Mouse (Mus musculus) hematopoietic multipotent progenitor cell, adult 10-12 weeks (in vitro differentiated cells): ENCODE measurements around the gene Dchs1. TPM values are rescaled to one million over a fixed set of nuclear protein-coding genes. Genes with fewer than 3 reads are reported as not detected.

Source experiments
- polyA plus RNA-seq: library from polyadenylated mRNA; stranded (reverse); fragments of >175 nt; gene quantifications from 2 replicates; pipeline ENCODE4 v1.2.3, GENCODE M21; 2012; ENCODE audit warnings: low replicate concordance

Dchs1 gene
- polyA plus RNA-seq: 0.22 and 0.67 TPM in 2 replicates

GRCm38 (mm10) chr7:105787285-105788140, at the start of gene Dchs1:
TSS of gene Dchs1 (minus strand) at chr7:105787654.

GRCm38 (mm10) chr7:105810877-105811489, 23.5 kb upstream of the Dchs1 start, which contains the start of gene Mrpl17:
TSS of gene Mrpl17 (minus strand) at chr7:105811099.

DNA sequence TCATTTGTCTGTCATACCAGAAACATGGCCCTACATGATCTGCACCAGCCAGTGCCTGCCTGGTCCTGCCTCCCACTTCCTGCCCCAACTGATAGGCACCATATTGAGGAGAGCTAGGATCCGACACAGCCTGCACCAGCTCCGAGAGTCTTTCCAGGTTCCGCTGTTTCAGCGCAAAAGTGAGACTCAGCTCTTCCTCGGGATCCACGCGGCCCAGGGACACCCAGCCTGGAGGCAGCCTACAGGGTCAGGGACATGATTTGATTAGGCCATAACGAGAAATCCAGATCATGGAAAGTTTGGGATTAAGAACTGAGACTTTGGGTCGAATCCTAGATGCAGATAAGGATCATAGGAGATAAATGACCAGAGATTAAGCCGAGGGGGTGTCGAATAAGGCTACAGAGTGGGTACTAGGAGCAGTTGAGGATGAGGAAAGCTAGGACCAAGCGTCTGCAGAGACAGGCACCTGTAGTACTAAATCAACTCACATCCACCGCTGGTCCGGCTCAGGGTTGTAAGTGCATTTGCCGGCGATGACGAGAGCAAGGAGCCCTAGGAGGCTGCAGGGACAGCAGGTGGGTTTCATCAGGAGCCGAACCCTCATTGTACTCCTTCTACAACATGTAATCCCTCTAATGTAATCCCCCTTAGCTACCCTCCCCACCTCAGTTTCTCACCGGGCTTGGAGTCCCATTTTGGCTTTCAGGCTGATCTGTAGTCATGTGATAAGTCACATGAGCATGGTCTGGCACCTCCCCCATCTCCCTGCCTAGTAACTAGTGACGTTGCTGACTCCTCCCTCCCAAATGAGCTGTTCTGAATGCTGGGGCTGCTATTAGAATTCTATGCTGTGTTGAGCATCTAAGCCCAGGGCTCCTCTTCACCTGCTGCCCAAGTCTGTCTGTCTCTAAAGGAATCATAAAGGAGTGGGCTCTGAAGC, 35.7 kb downstream of the Dchs1 start, which contains the start of gene Tpp1:
Gene Tpp1, minus strand, starts transcription at position 745 of the 943 bp plus-strand sequence.

GRCm38 (mm10) chr7:105743926-105744590, 43.4 kb downstream of the Dchs1 start, which contains the start of gene Taf10:
TSS of gene Taf10 (minus strand) at chr7:105744361.

GRCm38 (mm10) chr7:105736911-105737521, 50.4 kb downstream of the Dchs1 start, which contains the start of gene Rrp8:
TSS of gene Rrp8 (minus strand) at chr7:105737385.

GRCm38 (mm10) chr7:105736264-105736901, 51.1 kb downstream of the Dchs1 start, which contains the start of gene Ilk:
TSS of gene Ilk (plus strand) at chr7:105736592.

Other genes starting within 250 kb of the Dchs1 start
- gene Smpd1, start 233.3 kb downstream of the Dchs1 start, polyA plus RNA-seq: 27.1 and 27.5 TPM in 2 replicates
- 3.8 and 5.9 TPM in 2 replicates for gene Apbb1, start 206.0 kb downstream of the Dchs1 start, polyA plus RNA-seq
- not detected in 2 replicates for gene Hpx, start 187.5 kb downstream of the Dchs1 start, polyA plus RNA-seq
- gene Trim3, start 154.1 kb downstream of the Dchs1 start, polyA plus RNA-seq: 17.6 and 34.8 TPM in 2 replicates
- 181 and 245 TPM in 2 replicates for gene Timm10b, start 147.6 kb downstream of the Dchs1 start, polyA plus RNA-seq
- 48.8 and 71.0 TPM in 2 replicates for gene Arfip2, start 147.2 kb downstream of the Dchs1 start, polyA plus RNA-seq
- gene Gm45799, start 147.1 kb downstream of the Dchs1 start, polyA plus RNA-seq: 19.2 and 82.8 TPM in 2 replicates
- 0.36 and 0.73 TPM in 2 replicates for gene Dnhd1, start 136.8 kb downstream of the Dchs1 start, polyA plus RNA-seq
- gene Ilk, start 51.1 kb downstream of the Dchs1 start, polyA plus RNA-seq: 30.6 and 38.7 TPM in 2 replicates
- gene Rrp8, start 50.3 kb downstream of the Dchs1 start, polyA plus RNA-seq: 21.9 and 24.4 TPM in 2 replicates
- gene Taf10, start 43.3 kb downstream of the Dchs1 start, polyA plus RNA-seq: 215 and 392 TPM in 2 replicates
- 65.0 and 83.6 TPM in 2 replicates for gene Tpp1, start 35.4 kb downstream of the Dchs1 start, polyA plus RNA-seq
- gene Mrpl17, start 23.4 kb upstream of the Dchs1 start, polyA plus RNA-seq: 46.0 and 85.0 TPM in 2 replicates
- gene Gm4070, start 166.3 kb upstream of the Dchs1 start, polyA plus RNA-seq: 3.3 and 7.4 TPM in 2 replicates